Comparison of ENCODE assay signal across 1 mouse cellular context in genomic region chr4:140693513-140693912, GRCm38 (mm10).
TF ChIP-seq lines count a peak whose summit lies in the region.

No protein-coding gene starts in this region.

TF ChIP-seq in MEL, 35 proteins besides CTCF, POLR2A, EP300 and RAD21 (continued from another document):
- TF ChIP-seq UBTF (IDR thresholded peaks at IDR 0.05; ENCODE audit: borderline replicate concordance, insufficient read depth, low read depth, low read length), result no peak
- no peak for TF ChIP-seq E2F4 (IDR thresholded peaks at IDR 0.05; ENCODE audit: borderline replicate concordance, low read depth, low read length)
- TF ChIP-seq JUND (IDR thresholded peaks at IDR 0.05; ENCODE audit: low read depth, low read length), result no peak
- peak; percentile 65; the same call in 1 of the 2 replicates for TF ChIP-seq ZNF384 (IDR thresholded peaks at IDR 0.05; ENCODE audit: low read depth, low read length)
- no peak for TF ChIP-seq USF1 (IDR thresholded peaks at IDR 0.05; ENCODE audit: low read depth, low read length)
- no peak for TF ChIP-seq MEF2A (IDR thresholded peaks at IDR 0.05; ENCODE audit: extremely low read depth, insufficient replicate concordance, low read depth, low read length, poor library complexity, severe bottlenecking)
- TF ChIP-seq USF2 (IDR thresholded peaks at IDR 0.05; ENCODE audit: borderline replicate concordance in 1 of 2, insufficient read depth in 1 of 2, low read depth in 1 of 2, low read length in 2 of 2), result no peak
- no peak for TF ChIP-seq ZC3H11A (IDR thresholded peaks at IDR 0.05; ENCODE audit: low read depth, low read length)
- TF ChIP-seq ZKSCAN1 (IDR thresholded peaks at IDR 0.05; ENCODE audit: low read depth, low read length), result no peak
- TF ChIP-seq MAX (IDR thresholded peaks at IDR 0.05; ENCODE audit: low read length), result no peak
- no peak for TF ChIP-seq MAZ (IDR thresholded peaks at IDR 0.05; ENCODE audit: low read depth, low read length)
- peak; percentile 18; the same call in 1 of the 2 replicates for TF ChIP-seq RCOR1 (IDR thresholded peaks at IDR 0.05; ENCODE audit: low read depth, low read length)
- TF ChIP-seq SMC3 (IDR thresholded peaks at IDR 0.05; ENCODE audit: low read depth, low read length), result no peak
- 0 out of 2 replicates have a peak, but pooled peaks have one; percentile 16 for TF ChIP-seq TBP (IDR thresholded peaks at IDR 0.05; ENCODE audit: low read depth, low read length)
- no peak for TF ChIP-seq MAFK (IDR thresholded peaks at IDR 0.05; ENCODE audit: borderline replicate concordance, low read depth, low read length)
- TF ChIP-seq GATA1 (IDR thresholded peaks at IDR 0.05; ENCODE audit: low read depth, low read length), result peak; percentile 57; the same call in 1 of the 2 replicates
- peak; percentile 49; the same call in 1 of the 2 replicates for TF ChIP-seq TCF12 (IDR thresholded peaks at IDR 0.05; ENCODE audit: low read depth, low read length)
- TF ChIP-seq ELF1 (IDR thresholded peaks at IDR 0.05; ENCODE audit: low read depth, low read length), result no peak
- TF ChIP-seq NELFE (IDR thresholded peaks at IDR 0.05; ENCODE audit: low read depth, low read length), result peak; percentile 28; the same call in 1 of the 2 replicates
- no peak for TF ChIP-seq POLR2AphosphoS2 (IDR thresholded peaks at IDR 0.05; ENCODE audit: low read length)
- 0 out of 2 replicates have a peak, but pooled peaks have one; percentile 30 for TF ChIP-seq HCFC1 (IDR thresholded peaks at IDR 0.05; ENCODE audit: low read depth, low read length)
